Mouse (Mus musculus) liver, adult 2 months (tissue): Measurements from ENCODE around the gene Suco. TPM values are rescaled to one million over a fixed set of nuclear protein-coding genes. Genes with fewer than 3 reads are reported as not detected.

Experiments
- DNase-seq: peaks from one replicate; pipeline ENCODE4 v3.0.0-alpha.2; 2011; ENCODE audit warnings: low read depth, low spot score; ENCODE audit errors: extremely low read depth
- H3K27ac ChIP-seq: fragments of 200-500 bp; replicated peaks from 2 replicates; pipeline ENCODE4 v1.5.1; 2012; ENCODE audit warnings: low read depth, mild to moderate bottlenecking, control low read depth, inconsistent platforms, low read length; ENCODE audit not compliant: insufficient read depth
- H3K27me3 ChIP-seq: fragments of 200-500 bp; 2 replicates; pipeline ENCODE4 v1.6.1; 2012; ENCODE audit warnings: mild to moderate bottlenecking, moderate library complexity, low read length, inconsistent platforms; ENCODE audit not compliant: control insufficient read depth, insufficient read depth
- H3K36me3 ChIP-seq: fragments of 200-500 bp; 2 replicates; pipeline ENCODE4 v1.6.1; 2012; ENCODE audit warnings: low read length, inconsistent platforms; ENCODE audit not compliant: control insufficient read depth, insufficient read depth
- H3K4me1 ChIP-seq: fragments of 200-500 bp; 2 replicates; pipeline ENCODE4 v1.6.1; 2011; ENCODE audit warnings: low read length; ENCODE audit not compliant: control insufficient read depth, insufficient read depth
- H3K4me3 ChIP-seq: fragments of 200-500 bp; 2 replicates; pipeline ENCODE4 v1.5.1; 2011; ENCODE audit warnings: low read depth, mild to moderate bottlenecking, control low read depth, low read length, moderate library complexity; ENCODE audit not compliant: insufficient read depth
- H3K79me2 ChIP-seq: fragments of 200-500 bp; 2 replicates; pipeline ENCODE4 v1.6.1; 2012; ENCODE audit warnings: inconsistent platforms, mild to moderate bottlenecking, low read length, moderate library complexity; ENCODE audit not compliant: control insufficient read depth, insufficient read depth
- H3K9ac ChIP-seq: fragments of 200-500 bp; 2 replicates; pipeline ENCODE4 v1.6.1; 2012; ENCODE audit warnings: low read depth, mild to moderate bottlenecking, control low read depth, inconsistent platforms, low read length
- CTCF ChIP-seq: fragments of 200-500 bp; IDR thresholded peaks from 2 replicates; pipeline ENCODE4 v1.5.1; 2011; ENCODE audit warnings: low read depth, low read length, control low read depth
- POLR2A ChIP-seq: fragments of 200-500 bp; IDR thresholded peaks from 2 replicates; pipeline ENCODE4 v1.6.1; 2011; ENCODE audit warnings: low read length, control low read depth; ENCODE audit not compliant: insufficient read depth; ENCODE audit errors: extremely low read depth
- WGBS: fragments of 180-500 bp; shearing (Covaris S2); methylation state at CpG from one replicate; pipeline ENCODE4 v1.1.7; 2018; 5-methylcytosine and 5-hydroxymethylcytosine counted together
- polyA plus RNA-seq: library from polyadenylated mRNA; depleted of rRNA; stranded (reverse); fragments of >200 nt; gene quantifications from 2 replicates; pipeline ENCODE4 v1.2.3, GENCODE M21; 2012
- total RNA-seq: library from RNA; depleted of rRNA; stranded (reverse); fragments of >200 nt; gene quantifications from 2 replicates; pipeline ENCODE4 v1.2.3, GENCODE M21; 2014

Suco gene
- total and polyA plus RNA-seq, 2 experiments = 1.4 to 14.7 TPM

DNA sequence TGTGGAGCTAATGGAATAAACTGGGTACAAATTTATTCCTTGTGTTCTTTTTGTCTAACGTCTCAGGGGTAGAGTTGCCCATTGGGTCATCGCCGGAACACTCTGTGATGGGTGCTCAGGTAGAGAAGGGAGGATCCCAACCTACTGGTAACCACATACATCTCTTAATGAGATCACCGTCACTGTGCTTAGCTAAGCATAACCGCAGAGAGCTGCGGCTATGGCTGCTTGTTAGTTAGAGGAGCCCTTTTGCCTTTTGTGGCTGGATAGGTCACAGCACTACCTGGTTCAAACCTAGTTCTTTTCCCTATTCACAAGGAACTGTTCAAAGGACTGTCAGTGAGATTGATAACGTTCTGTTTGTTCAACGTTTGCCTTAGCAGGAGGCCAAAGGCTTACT lies 32.6 kb upstream of the Suco start:
- Histone ChIP-seq H3K27me3 (no peaks in the 10 kb centered on the region), H3K36me3 (no peaks in the 10 kb centered on the region), H3K9ac (no peak overlapping the region), H3K4me1 (no peaks in the 10 kb centered on the region), H3K4me3 (no peak overlapping the region), H3K27ac (no peak overlapping the region), H3K79me2 (no peaks in the 10 kb centered on the region)
- WGBS = 83% methylated on average over 8 of the region's 8 CpGs
- TF ChIP-seq CTCF (no peak), POLR2A (no peak)
- DNase-seq = no peak

DNA sequence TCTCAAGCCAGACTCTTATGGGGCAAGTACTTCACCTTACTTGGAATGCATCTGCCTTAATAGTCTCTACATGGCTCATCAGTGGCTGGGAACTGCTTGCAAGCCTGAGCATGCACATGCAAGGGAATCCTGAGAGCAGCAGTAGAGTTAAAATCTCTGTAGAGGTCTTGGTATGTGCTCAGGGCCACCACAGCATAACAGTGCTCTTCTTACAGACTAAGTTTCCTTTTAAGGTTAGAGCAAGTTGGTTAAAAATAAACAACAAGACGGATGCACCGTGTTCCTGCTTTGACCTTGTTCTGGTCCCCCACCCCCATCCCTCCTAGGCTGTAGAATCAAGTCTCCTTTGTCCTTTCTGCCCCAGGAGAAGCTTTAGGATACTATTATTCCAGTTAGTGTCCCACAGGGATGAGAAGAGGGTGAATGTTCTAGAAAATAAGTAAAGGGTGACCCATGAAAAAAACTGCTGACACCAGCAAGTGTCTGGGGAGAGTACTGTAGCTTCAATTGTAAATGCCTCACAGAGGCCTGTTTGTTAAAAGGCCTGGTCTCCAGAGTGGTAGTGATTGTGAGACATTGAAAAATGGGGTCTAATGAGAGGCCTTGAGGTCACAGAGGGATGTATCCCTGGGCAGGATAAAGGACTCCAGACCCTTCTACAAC lies 31.4 kb upstream of the Suco start:
- H3K27me3 ChIP-seq = no peaks in the 10 kb centered on the region
- no peak for DNase-seq
- no peaks in the 10 kb centered on the region for H3K36me3 ChIP-seq
- no peaks in the 10 kb centered on the region for H3K79me2 ChIP-seq
- H3K4me1 ChIP-seq = no peaks in the 10 kb centered on the region
- no peak for TF ChIP-seq CTCF
- TF ChIP-seq POLR2A = no peak
- 42% methylated on average over 2 of the region's 2 CpGs for WGBS
- no peak overlapping the region for H3K9ac ChIP-seq
- no peak overlapping the region for H3K4me3 ChIP-seq
- H3K27ac ChIP-seq = no peak overlapping the region

DNA sequence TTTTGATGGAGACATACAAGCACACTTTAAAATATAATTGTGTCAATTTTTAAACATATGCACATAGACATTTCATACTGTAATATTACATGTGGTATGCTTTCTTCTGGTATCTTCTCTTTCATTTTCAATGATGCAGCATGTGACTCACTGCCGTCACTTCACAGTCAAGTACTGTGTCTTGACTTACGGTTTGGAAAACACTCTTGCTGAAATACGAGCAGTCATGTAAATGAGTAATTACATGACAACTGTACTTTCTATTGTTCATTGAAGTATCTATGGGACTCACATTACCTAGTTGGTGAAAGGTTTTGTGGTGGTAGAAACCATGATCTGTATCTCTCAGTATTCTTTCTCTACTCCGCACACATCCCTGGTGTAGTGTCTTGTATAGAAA lies 30.6 kb upstream of the Suco start:
- DNase-seq = no peak
- TF ChIP-seq POLR2A (no peak), CTCF (no peak)
- H3K4me3 ChIP-seq = no peak overlapping the region

DNA sequence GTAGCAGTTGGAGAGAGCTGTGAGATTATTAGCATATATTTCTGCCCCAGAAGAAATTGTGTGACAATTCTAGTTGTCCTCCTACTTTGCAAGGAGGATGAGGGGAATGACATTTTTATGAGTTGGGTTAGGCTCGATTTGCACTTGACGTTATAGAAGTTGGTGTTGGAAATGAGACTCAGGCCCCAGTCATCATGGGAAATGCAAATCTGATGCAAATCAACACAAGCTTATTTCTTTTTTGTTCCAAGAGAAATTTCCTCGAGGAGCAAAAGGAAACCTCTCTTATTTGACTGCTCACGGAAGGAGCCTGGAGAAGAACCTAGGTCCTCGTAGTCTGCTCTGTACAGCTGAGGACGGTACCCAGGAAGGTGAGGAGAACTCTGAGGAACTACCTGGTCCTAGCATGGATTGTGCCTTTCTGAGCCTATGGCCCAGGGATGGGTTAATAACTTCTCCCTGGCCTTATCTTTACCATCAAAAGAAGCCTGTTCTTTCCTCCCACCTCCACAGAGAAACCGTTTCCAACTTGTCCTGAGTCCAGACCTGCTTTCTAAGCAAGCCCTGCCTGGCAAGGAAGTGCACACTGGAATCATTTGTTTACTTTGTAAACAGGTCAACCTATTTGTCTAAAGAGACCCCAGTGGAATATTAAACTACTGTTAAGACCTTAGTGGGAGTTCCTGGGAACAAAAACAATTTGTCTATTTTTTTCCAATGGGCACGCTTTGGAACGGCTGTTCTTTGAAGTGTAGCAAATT lies 26.4 kb upstream of the Suco start:
- DNase-seq = no peak
- Histone ChIP-seq H3K4me3 (no peak overlapping the region), H3K4me1 (no peaks in the 10 kb centered on the region), H3K36me3 (no peaks in the 10 kb centered on the region), H3K27ac (no peak overlapping the region), H3K9ac (no peak overlapping the region), H3K79me2 (no peaks in the 10 kb centered on the region), H3K27me3 (no peaks in the 10 kb centered on the region)
- 61% methylated on average over 9 of the region's 9 CpGs for WGBS
- no peak for TF ChIP-seq CTCF
- TF ChIP-seq POLR2A = no peak

More for the DNA sequence above, 30.6 kb upstream of the Suco start:
- Histone ChIP-seq H3K27ac (no peak overlapping the region), H3K4me1 (no peaks in the 10 kb centered on the region), H3K36me3 (no peaks in the 10 kb centered on the region), H3K79me2 (no peaks in the 10 kb centered on the region), H3K27me3 (no peaks in the 10 kb centered on the region), H3K9ac (no peak overlapping the region)
- 94% methylated on average over 4 of the region's 4 CpGs for WGBS

DNA sequence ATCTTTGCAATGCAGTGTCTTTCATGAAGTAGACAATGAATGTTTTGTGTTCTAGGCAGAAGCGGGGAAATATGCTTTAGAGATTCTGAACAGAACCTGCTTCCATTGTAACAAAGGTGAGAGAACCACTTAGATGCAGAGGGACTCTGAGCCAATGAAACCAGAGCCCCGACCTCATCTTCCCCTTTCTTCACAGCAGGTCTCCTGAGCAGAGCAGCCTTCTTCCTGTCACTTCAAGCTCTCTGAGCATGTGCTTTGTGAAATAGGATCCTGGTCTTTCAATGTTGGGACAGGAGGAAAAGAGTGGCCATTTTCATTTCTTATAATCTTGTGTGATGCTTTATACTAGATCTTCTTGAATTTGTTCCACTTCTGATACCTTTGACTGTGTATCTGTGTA lies 23.6 kb upstream of the Suco start:
- Histone ChIP-seq H3K27ac (no peak overlapping the region), H3K9ac (no peak overlapping the region), H3K27me3 (no peaks in the 10 kb centered on the region), H3K4me1 (no peaks in the 10 kb centered on the region), H3K4me3 (no peak overlapping the region), H3K36me3 (no peaks in the 10 kb centered on the region), H3K79me2 (no peaks in the 10 kb centered on the region)
- no peak for TF ChIP-seq CTCF
- TF ChIP-seq POLR2A = no peak
- 74% methylated on average over 2 of the region's 2 CpGs for WGBS
- no peak for DNase-seq

DNA sequence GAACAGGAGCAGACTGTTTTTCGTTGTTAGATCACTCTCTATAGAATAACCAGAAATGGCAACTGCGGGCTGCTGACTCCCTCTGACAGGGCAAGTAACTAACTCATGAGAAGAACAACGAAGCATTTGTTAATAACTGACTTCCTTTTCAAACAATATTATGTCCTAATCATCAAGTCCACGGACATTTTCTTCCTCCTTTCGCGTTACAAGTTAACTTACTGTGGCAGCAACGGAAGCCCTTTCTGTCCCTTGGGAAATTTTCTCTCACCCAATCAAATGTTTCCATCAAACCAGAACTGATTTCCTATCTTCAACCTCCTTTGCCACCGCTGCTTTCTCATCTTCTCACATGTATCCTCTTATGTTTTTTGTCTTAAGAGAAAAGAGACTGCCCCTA lies 20.8 kb upstream of the Suco start:
- peak; percentile 7 for DNase-seq
- Histone ChIP-seq H3K9ac (no peak overlapping the region), H3K4me1 (no peaks in the 10 kb centered on the region), H3K4me3 (no peak overlapping the region), H3K36me3 (no peaks in the 10 kb centered on the region), H3K27me3 (no peaks in the 10 kb centered on the region), H3K27ac (no peak overlapping the region), H3K79me2 (no peaks in the 10 kb centered on the region)
- WGBS = 68% methylated on average over 8 of the region's 8 CpGs
- TF ChIP-seq POLR2A (no peak), CTCF (no peak)
